Mouse (Mus musculus): ENCODE data around the gene Arl6. TPM values are rescaled to one million over a fixed set of nuclear protein-coding genes. Genes with fewer than 3 reads are reported as not detected.
A peak's percentile ranks its signal among the peaks of the same experiment; 100 is the strongest.

Arl6 gene
- polyA plus RNA-seq, 1 experiment from 2014 or later, result 36.2 TPM

GRCm38 (mm10) chr16:59634598-59634997 is 4.6 kb downstream of the Arl6 start:
- H3K27ac ChIP-seq (ENCODE audit: low read depth), result no peak overlapping the region
- TF ChIP-seq CTCF (IDR thresholded peaks at IDR 0.05; ENCODE audit: low read depth), result no peak
- no peak overlapping the region for H3K9ac ChIP-seq
- H3K27me3 ChIP-seq (ENCODE audit: insufficient read depth, low read length), result no peaks in the 10 kb centered on the region
- H3K9me3 ChIP-seq (ENCODE audit: low read depth, low read length), result no peaks in the 10 kb centered on the region
- H3K4me2 ChIP-seq, result no peak overlapping the region
- H3K4me1 ChIP-seq (ENCODE audit: insufficient read depth), result no peaks in the 10 kb centered on the region
- 0 out of 2 replicates have a peak, but pooled peaks cover 4% of the 10 kb centered on the region for H3K36me3 ChIP-seq (ENCODE audit: insufficient read depth)
- DNase-seq (no peak), ATAC-seq (ENCODE audit: insufficient read depth) (no peak)
- no peak overlapping the region for H3K4me3 ChIP-seq (ENCODE audit: low read depth, low read length)
- 83% methylated on average over 2 of the region's 2 CpGs for WGBS

GRCm38 (mm10) chr16:59621554-59621953 is 17.6 kb downstream of the Arl6 start:
- WGBS, result 96% methylated on average over 2 of the region's 2 CpGs
- Histone ChIP-seq H3K4me3 (ENCODE audit: low read depth, low read length) (no peak overlapping the region), H3K9me3 (ENCODE audit: low read depth, low read length) (no peaks in the 10 kb centered on the region), H3K27me3 (ENCODE audit: insufficient read depth, low read length) (no peaks in the 10 kb centered on the region), H3K27ac (ENCODE audit: low read depth) (no peak overlapping the region), H3K36me3 (ENCODE audit: insufficient read depth) (no peaks in the 10 kb centered on the region), H3K9ac (no peak overlapping the region), H3K4me2 (no peak overlapping the region), H3K4me1 (ENCODE audit: insufficient read depth) (no peaks in the 10 kb centered on the region)
- TF ChIP-seq CTCF (IDR thresholded peaks at IDR 0.05; ENCODE audit: low read depth), result no peak
- no peak for ATAC-seq (ENCODE audit: insufficient read depth)
- no peak for DNase-seq

GRCm38 (mm10) chr16:59617167-59617566 is 22.0 kb downstream of the Arl6 start:
- no peak overlapping the region for H3K4me3 ChIP-seq (ENCODE audit: low read depth, low read length)
- TF ChIP-seq CTCF (IDR thresholded peaks at IDR 0.05; ENCODE audit: low read depth), result peak; percentile 75
- DNase-seq (peak; percentile 81), ATAC-seq (ENCODE audit: insufficient read depth) (no peak)
- H3K27ac ChIP-seq (ENCODE audit: low read depth), result no peak overlapping the region
- H3K4me2 ChIP-seq, result no peak overlapping the region
- no peaks in the 10 kb centered on the region for H3K27me3 ChIP-seq (ENCODE audit: insufficient read depth, low read length)
- WGBS, result 31% methylated on average over 3 of the region's 3 CpGs
- no peaks in the 10 kb centered on the region for H3K4me1 ChIP-seq (ENCODE audit: insufficient read depth)
- H3K9me3 ChIP-seq (ENCODE audit: low read depth, low read length), result no peaks in the 10 kb centered on the region
- H3K36me3 ChIP-seq (ENCODE audit: insufficient read depth), result no peaks in the 10 kb centered on the region
- no peak overlapping the region for H3K9ac ChIP-seq

- no peak overlapping the region for H3K9ac ChIP-seq
- H3K27ac ChIP-seq (ENCODE audit: low read depth), result no peak overlapping the region
- TF ChIP-seq CTCF (IDR thresholded peaks at IDR 0.05; ENCODE audit: low read depth), result no peak
- no peaks in the 10 kb centered on the region for H3K27me3 ChIP-seq (ENCODE audit: insufficient read depth, low read length)
- no peak for ATAC-seq (ENCODE audit: insufficient read depth)
- H3K4me3 ChIP-seq (ENCODE audit: low read depth, low read length), result no peak overlapping the region
- H3K9me3 ChIP-seq (ENCODE audit: low read depth, low read length), result no peaks in the 10 kb centered on the region
- H3K36me3 ChIP-seq (ENCODE audit: insufficient read depth), result 0 out of 2 replicates have a peak, but pooled peaks cover 4% of the 10 kb centered on the region
- H3K4me2 ChIP-seq, result no peak overlapping the region
- WGBS, result 71% methylated on average over 3 of the region's 3 CpGs
- DNase-seq, result no peak
- no peaks in the 10 kb centered on the region for H3K4me1 ChIP-seq (ENCODE audit: insufficient read depth)
Measured at GRCm38 (mm10) chr16:59615675-59616074, 23.5 kb downstream of the Arl6 start.

GRCm38 (mm10) chr16:59610750-59611149 is 28.4 kb downstream of the Arl6 start:
- no peaks in the 10 kb centered on the region for H3K27me3 ChIP-seq (ENCODE audit: insufficient read depth, low read length)
- H3K4me3 ChIP-seq (ENCODE audit: low read depth, low read length), result no peak overlapping the region
- H3K36me3 ChIP-seq (ENCODE audit: insufficient read depth), result 0 out of 2 replicates have a peak, but pooled peaks cover 4% of the 10 kb centered on the region
- 86% methylated on average over 1 of the region's 1 CpGs for WGBS
- no peaks in the 10 kb centered on the region for H3K9me3 ChIP-seq (ENCODE audit: low read depth, low read length)
- no peak for TF ChIP-seq CTCF (IDR thresholded peaks at IDR 0.05; ENCODE audit: low read depth)
- no peak for DNase-seq
- no peaks in the 10 kb centered on the region for H3K4me1 ChIP-seq (ENCODE audit: insufficient read depth)
- no peak overlapping the region for H3K27ac ChIP-seq (ENCODE audit: low read depth)
- ATAC-seq (ENCODE audit: insufficient read depth), result no peak
- no peak overlapping the region for H3K9ac ChIP-seq
- no peak overlapping the region for H3K4me2 ChIP-seq

GRCm38 (mm10) chr16:59604078-59604781 is 35.0 kb downstream of the Arl6 start:
- H3K9me3 ChIP-seq (ENCODE audit: low read depth, low read length), result no peaks in the 10 kb centered on the region
- H3K27ac ChIP-seq (ENCODE audit: low read depth), result no peak overlapping the region
- no peaks in the 10 kb centered on the region for H3K36me3 ChIP-seq (ENCODE audit: insufficient read depth)
- no peak overlapping the region for H3K4me3 ChIP-seq (ENCODE audit: low read depth, low read length)
- 60% methylated on average over 15 of the region's 15 CpGs for WGBS
- ATAC-seq (ENCODE audit: insufficient read depth) (no peak), DNase-seq (no peak)
- no peak overlapping the region for H3K4me2 ChIP-seq
- H3K9ac ChIP-seq, result no peak overlapping the region
- no peak for TF ChIP-seq CTCF (IDR thresholded peaks at IDR 0.05; ENCODE audit: low read depth)
- no peaks in the 10 kb centered on the region for H3K4me1 ChIP-seq (ENCODE audit: insufficient read depth)
- H3K27me3 ChIP-seq (ENCODE audit: insufficient read depth, low read length), result no peaks in the 10 kb centered on the region

GRCm38 (mm10) chr16:59600311-59601251 is 38.6 kb downstream of the Arl6 start, which contains the start of gene Crybg3:
Crybg3 (minus strand) TSS chr16:59600979.
- under 1% methylated on average over 85 of the region's 90 CpGs for WGBS
- peak; percentile 90 for DNase-seq
- Histone ChIP-seq H3K36me3 (ENCODE audit: insufficient read depth) (no peaks in the 10 kb centered on the region), H3K27ac (ENCODE audit: low read depth) (peak within 1 kb of the TSS; percentile 93), H3K4me3 (ENCODE audit: low read depth, low read length) (peak within 1 kb of the TSS; percentile 72), H3K4me2 (peak within 1 kb of the TSS; percentile 65), H3K4me1 (ENCODE audit: insufficient read depth) (no peaks in the 10 kb centered on the region), H3K9ac (peak within 1 kb of the TSS; percentile 85), H3K27me3 (ENCODE audit: insufficient read depth, low read length) (no peaks in the 10 kb centered on the region), H3K9me3 (ENCODE audit: low read depth, low read length) (no peaks in the 10 kb centered on the region)
- peak; percentile 6; the same call in 1 of the 2 replicates for TF ChIP-seq CTCF (IDR thresholded peaks at IDR 0.05; ENCODE audit: low read depth)
- peak; percentile 98 for ATAC-seq (ENCODE audit: insufficient read depth)
